Mouse (Mus musculus) cortical plate, adult 2 months (tissue): ENCODE measurements at regions not wholly inside any gene's neighbourhood (a gene's known extent, or its start where the extent isn't known, plus 50 kb on each side); places are given as distances from the start of the nearest gene placed in this dataset.

Experiments
- CTCF ChIP-seq: fragments of 200-500 bp; IDR thresholded peaks from 2 replicates; pipeline ENCODE4 v1.5.1; 2011; ENCODE audit warnings: mild to moderate bottlenecking, control low read depth, low read length; ENCODE audit not compliant: insufficient read depth; ENCODE audit errors: extremely low read depth
- POLR2A ChIP-seq: fragments of 200-500 bp; IDR thresholded peaks from 2 replicates; pipeline ENCODE4 v1.6.1; 2011; ENCODE audit warnings: mild to moderate bottlenecking, low read length, control low read depth; ENCODE audit not compliant: insufficient read depth; ENCODE audit errors: extremely low read depth

DNA sequence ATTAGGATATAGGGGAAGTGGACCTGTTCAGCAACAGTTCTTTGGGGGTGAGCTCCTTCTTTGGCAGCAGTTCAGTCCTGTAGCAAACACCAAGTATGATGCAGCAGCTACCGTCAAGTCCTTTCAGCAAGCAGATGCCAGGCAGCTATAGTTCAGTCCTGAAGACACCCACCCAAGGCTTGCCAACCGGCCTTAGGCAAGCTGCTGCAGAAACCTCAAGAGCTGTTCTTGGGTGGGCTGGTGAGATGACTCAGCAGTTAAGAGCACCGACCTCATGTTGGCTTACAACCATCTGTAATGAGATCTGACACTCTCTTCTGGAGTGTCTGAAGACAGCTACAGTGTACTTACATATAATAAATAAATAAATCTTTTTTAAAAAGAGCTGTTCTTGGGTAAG, 53.6 kb upstream of the Msn start:
- TF ChIP-seq CTCF (no peak), POLR2A (no peak)
